ENCODE assay signal across 11 mouse cellular contexts in the genomic region with DNA sequence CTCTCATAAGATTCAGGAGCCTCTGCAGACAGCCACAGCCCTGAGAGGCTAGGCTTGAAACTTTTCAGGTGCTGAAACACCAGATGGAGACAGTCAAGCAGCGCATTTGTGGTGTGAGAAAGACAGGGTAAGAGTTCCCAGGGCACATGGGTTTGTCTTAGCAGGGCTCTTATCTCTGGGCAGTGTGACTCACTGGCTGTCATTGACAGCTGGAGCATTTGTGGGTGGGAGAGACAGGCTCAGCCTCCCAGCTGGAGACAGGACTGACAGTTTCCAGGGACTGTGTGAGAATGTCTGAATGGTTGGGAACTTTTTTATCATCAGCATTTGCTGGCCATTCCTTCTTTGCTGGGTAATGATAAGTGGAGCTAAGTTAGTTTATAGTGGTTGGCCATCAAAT. TPM values are rescaled to one million over a fixed set of nuclear protein-coding genes. Genes with fewer than 3 reads are reported as not detected.
DNase-seq lines count a peak whose midpoint lies in the region; ATAC-seq and TF ChIP-seq lines count a peak whose summit lies in the region.
"Had no signal": no experiment of that assay in that cellular context is flagged by ENCODE, and none has a peak within 500 bp of the region (broad histone marks: within the 10 kb centered on the region; RNA-seq: fewer than 3 reads in every experiment).

No protein-coding gene starts in this region.

- H3K27me3 ChIP-seq in kidney, embryonic 14.5 days (ENCODE audit: control insufficient read depth, insufficient read depth, low read length), result no peaks in the 10 kb centered on the region
- no peaks in the 10 kb centered on the region for H3K27me3 ChIP-seq in heart, embryonic 10.5 days (ENCODE audit: insufficient read depth, poor library complexity, severe bottlenecking)
- H3K27me3 ChIP-seq in lung, postnatal 0 days (replicated peaks; ENCODE audit: insufficient read depth, low read length), result no peaks in the 10 kb centered on the region
- H3K27me3 ChIP-seq in midbrain, embryonic 13.5 days, result no peaks in the 10 kb centered on the region
- H3K27me3 ChIP-seq: CH12.LX; embryonic facial prominence, embryonic 13.5 days had no signal

- no peak for TF ChIP-seq EP300 in lung, postnatal 0 days (IDR thresholded peaks at IDR 0.05)

- TF ChIP-seq CTCF in lung, postnatal 0 days (IDR thresholded peaks at IDR 0.05), result no peak

- no peaks in the 10 kb centered on the region for H3K36me3 ChIP-seq in kidney, embryonic 14.5 days (ENCODE audit: control insufficient read depth, insufficient read depth, low read length)
- H3K36me3 ChIP-seq in heart, embryonic 10.5 days, result no peaks in the 10 kb centered on the region
- H3K36me3 ChIP-seq in lung, postnatal 0 days (ENCODE audit: insufficient read depth, low read length), result no peaks in the 10 kb centered on the region
- H3K36me3 ChIP-seq in midbrain, embryonic 13.5 days, result no peaks in the 10 kb centered on the region
- H3K36me3 ChIP-seq: embryonic facial prominence, embryonic 13.5 days had no signal

- no peaks in the 10 kb centered on the region for H3K9me3 ChIP-seq in kidney, embryonic 14.5 days (ENCODE audit: control insufficient read depth, low read length)
- no peaks in the 10 kb centered on the region for H3K9me3 ChIP-seq in heart, embryonic 10.5 days
- no peaks in the 10 kb centered on the region for H3K9me3 ChIP-seq in lung, postnatal 0 days (ENCODE audit: low read length)
- 0 out of 2 replicates have a peak, but pooled peaks cover 3% of the 10 kb centered on the region for H3K9me3 ChIP-seq in midbrain, embryonic 13.5 days

- 59% methylated on average over 1 of the region's 1 CpGs for WGBS in kidney, embryonic 14.5 days
- WGBS in heart, embryonic 10.5 days, result 6% methylated on average over 1 of the region's 1 CpGs
- WGBS in lung, postnatal 0 days, result 61% methylated on average over 1 of the region's 1 CpGs
- 88% methylated on average over 1 of the region's 1 CpGs for WGBS in midbrain, embryonic 13.5 days

- peak; percentile 57; the same call in 1 of the 2 replicates for ATAC-seq in kidney, embryonic 14.5 days (ENCODE audit: low FRiP score, low TSS enrichment)
- peak; percentile 81 for ATAC-seq in lung, postnatal 0 days
- no peak for ATAC-seq in midbrain, embryonic 13.5 days
- ATAC-seq: hindbrain, embryonic 16.5 days had no signal

- no peak overlapping the region for H3K4me3 ChIP-seq in kidney, embryonic 14.5 days (ENCODE audit: low read length)
- no peak overlapping the region for H3K4me3 ChIP-seq in heart, embryonic 10.5 days
- H3K4me3 ChIP-seq in lung, postnatal 0 days (ENCODE audit: low read depth, low read length), result no peak overlapping the region
- H3K4me3 ChIP-seq in midbrain, embryonic 13.5 days (replicated peaks), result no peak overlapping the region
- H3K4me3 ChIP-seq: embryonic facial prominence, embryonic 13.5 days had no signal

- no peak overlapping the region for H3K9ac ChIP-seq in kidney, embryonic 14.5 days (ENCODE audit: low read depth, low read length)
- no peak overlapping the region for H3K9ac ChIP-seq in lung, postnatal 0 days (replicated peaks; ENCODE audit: low read depth)
- no peak overlapping the region for H3K9ac ChIP-seq in midbrain, embryonic 13.5 days (replicated peaks)
- H3K9ac ChIP-seq: embryonic facial prominence, embryonic 13.5 days had no signal

- no peak overlapping the region for H3K4me2 ChIP-seq in kidney, embryonic 14.5 days (replicated peaks; ENCODE audit: low read depth, low read length)
- no peak overlapping the region for H3K4me2 ChIP-seq in lung, postnatal 0 days (replicated peaks; ENCODE audit: low read depth, low read length)
- H3K4me2 ChIP-seq in midbrain, embryonic 13.5 days (replicated peaks), result no peak overlapping the region
- H3K4me2 ChIP-seq: embryonic facial prominence, embryonic 13.5 days had no signal

- H3K27ac ChIP-seq in kidney, embryonic 14.5 days (ENCODE audit: low read depth, low read length), result no peak overlapping the region
- no peak overlapping the region for H3K27ac ChIP-seq in heart, embryonic 10.5 days
- no peak overlapping the region for H3K27ac ChIP-seq in lung, postnatal 0 days (ENCODE audit: low read length)
- H3K27ac ChIP-seq in midbrain, embryonic 13.5 days, result no peak overlapping the region
- H3K27ac ChIP-seq: embryonic facial prominence, embryonic 13.5 days had no signal

- no peak for DNase-seq in kidney, adult 11 months
- DNase-seq in NIH3T3 (ENCODE audit: low read depth), result peak; percentile 41
- peak; percentile 97 for DNase-seq in heart, embryonic 10.5 days (ENCODE audit: low spot score)
- DNase-seq in lung, postnatal 0 days (ENCODE audit: low spot score), result peak; percentile 70
- DNase-seq in layer of hippocampus, postnatal 14 days (ENCODE audit: low spot score in 2 of 2), result no peak
- no peak for DNase-seq in thymus, postnatal 4 days

- no peaks in the 10 kb centered on the region for H3K4me1 ChIP-seq in kidney, embryonic 14.5 days (ENCODE audit: control insufficient read depth, insufficient read depth, low read length)
- peaks cover 15% of the 10 kb centered on the region; the same call in 1 of the 2 replicates for H3K4me1 ChIP-seq in heart, embryonic 10.5 days
- no peaks in the 10 kb centered on the region for H3K4me1 ChIP-seq in lung, postnatal 0 days (ENCODE audit: insufficient read depth, low read depth, low read length)
- no peaks in the 10 kb centered on the region for H3K4me1 ChIP-seq in midbrain, embryonic 13.5 days (replicated peaks)
- H3K4me1 ChIP-seq: embryonic facial prominence, embryonic 13.5 days had no signal

RNA-seq across cellular contexts. Expression of gene Vav3, which starts 53.9 kb away (rescaled TPM):
- 14.9 and 25.7 TPM in 2 replicates for polyA plus RNA-seq in kidney, embryonic 14.5 days (2014; fragmentation: Nextera tagmentation; extraction: Ambion mirVana)
- 9.3 and 9.4 TPM in 2 replicates for polyA plus RNA-seq in heart, embryonic 10.5 days (2016; fragmentation: Nextera tagmentation; extraction: Ambion mirVana)
- polyA plus RNA-seq in lung, postnatal 0 days (2015; fragmentation: Nextera tagmentation; extraction: Ambion mirVana), result 11.9 and 12.2 TPM in 2 replicates
- 1 to 10 TPM; 8.8 to 9.0 TPM for total RNA-seq in layer of hippocampus, postnatal 14 days (2021)
- polyA plus RNA-seq in midbrain, embryonic 13.5 days (2015; fragmentation: Nextera tagmentation; extraction: Ambion mirVana), result 32.6 TPM in 2 replicates

Comparison
In these comparisons a context has a peak if more than half of its experiments do, and no peak if none do; other contexts are left out.
1. DNase-seq: peak in NIH3T3 (single experiment), heart, embryonic 10.5 days (single experiment) and lung, postnatal 0 days (single experiment); none in kidney, adult 11 months (single experiment), layer of hippocampus, postnatal 14 days (0 of 2) and thymus, postnatal 4 days (single experiment).